Mouse (Mus musculus) adrenal gland, postnatal 4 days (tissue): ENCODE measurements around the gene Pacrg. TPM values are rescaled to one million over a fixed set of nuclear protein-coding genes. Genes with fewer than 3 reads are reported as not detected.
A peak's percentile ranks its signal among the peaks of the same experiment; 100 is the strongest.

ENCODE experiments used
- DNase-seq, 2 experiments: peaks; one replicate each; pipeline ENCODE4 v3.0.0; 2021 to 2022; ENCODE audit warnings: low spot score in 2 of 2, mixed read lengths in 2 of 2
- total RNA-seq, 2 experiments: library from RNA; stranded (reverse); gene quantifications; 2 replicates each; pipeline ENCODE4 v1.2.3; 2021

Pacrg gene
- total RNA-seq, 2 experiments from 2014 or later = 4.2 to 4.4 TPM

DNA sequence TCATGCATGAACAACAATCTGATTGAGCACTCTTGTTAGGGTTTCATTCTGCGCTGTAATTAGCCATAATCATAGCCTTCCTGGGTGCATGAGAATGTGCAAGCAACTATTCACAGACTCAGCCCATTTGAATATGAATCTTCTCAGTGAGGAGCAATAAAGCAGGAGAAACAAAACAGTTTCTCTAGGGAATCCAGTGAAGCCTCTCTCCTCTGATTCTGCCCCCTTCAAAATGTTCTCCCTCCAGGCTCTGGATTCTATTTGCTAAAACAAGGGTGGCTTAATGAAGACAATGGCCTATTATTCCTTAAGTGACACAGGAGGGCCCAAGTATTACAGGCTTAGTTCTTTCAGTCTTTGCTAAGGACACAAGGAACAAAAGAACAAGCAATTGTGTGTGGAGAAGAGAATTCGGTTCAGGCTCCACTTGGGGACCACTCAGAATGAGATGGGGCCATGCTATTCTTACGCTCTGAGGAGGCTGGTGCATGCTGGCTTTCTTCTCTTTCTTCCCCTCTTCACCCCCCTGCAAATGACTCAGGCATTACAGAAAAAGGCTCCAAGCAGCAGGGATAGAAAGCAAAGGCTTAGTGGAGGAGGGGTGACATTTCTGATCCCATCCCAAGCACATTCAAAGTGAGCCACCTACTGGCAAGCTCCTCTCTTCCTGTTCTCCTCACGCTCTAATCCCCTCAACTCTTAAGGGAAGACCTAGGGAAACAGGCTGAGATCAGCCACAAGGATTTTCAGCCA, 95.2 kb downstream of the Pacrg start:
- peak in 1 of 2 experiments; percentile 27 for DNase-seq

DNA sequence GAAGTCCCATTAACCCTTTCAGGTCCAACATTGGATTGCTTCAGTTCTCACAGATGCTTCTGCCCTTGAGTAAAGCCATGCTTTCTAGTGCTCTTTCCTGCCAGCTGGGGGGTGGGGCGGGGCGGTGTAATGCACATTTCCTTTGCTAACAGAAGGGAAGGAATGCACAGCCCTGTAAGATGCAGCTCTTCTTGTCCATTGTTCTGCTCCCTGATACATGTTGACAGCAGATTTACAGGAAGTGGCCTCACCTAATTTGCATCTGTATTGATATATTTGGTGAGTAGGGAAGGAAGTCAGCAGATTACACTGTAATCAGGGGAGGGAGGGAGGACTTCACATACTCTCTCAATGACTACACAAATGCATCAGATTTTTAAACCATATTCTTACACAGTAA, 100.0 kb downstream of the Pacrg start:
- DNase-seq = no peak

GRCm38 (mm10) chr17:10737966-10738365, 102.1 kb downstream of the Pacrg start:
- DNase-seq = no peak

DNA sequence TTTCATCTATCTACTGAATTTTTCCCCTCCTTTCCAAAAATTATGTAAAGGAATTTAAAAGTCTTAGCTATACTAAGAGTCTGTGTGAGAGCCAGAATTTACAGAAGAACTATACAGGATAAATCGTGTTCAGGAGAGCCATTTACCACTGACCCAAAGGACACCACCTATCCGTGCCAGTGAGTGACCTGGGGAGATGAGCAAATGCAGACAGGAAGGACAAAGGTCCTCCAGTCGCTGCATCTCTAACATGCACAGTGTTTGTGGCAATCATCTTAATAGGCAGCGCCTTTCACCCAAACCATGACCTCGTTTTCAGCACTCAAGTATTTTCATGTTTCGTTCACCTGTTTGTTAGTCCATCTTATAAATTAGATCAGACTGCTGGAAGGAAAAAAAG, 105.4 kb downstream of the Pacrg start:
- DNase-seq = no peak

DNA sequence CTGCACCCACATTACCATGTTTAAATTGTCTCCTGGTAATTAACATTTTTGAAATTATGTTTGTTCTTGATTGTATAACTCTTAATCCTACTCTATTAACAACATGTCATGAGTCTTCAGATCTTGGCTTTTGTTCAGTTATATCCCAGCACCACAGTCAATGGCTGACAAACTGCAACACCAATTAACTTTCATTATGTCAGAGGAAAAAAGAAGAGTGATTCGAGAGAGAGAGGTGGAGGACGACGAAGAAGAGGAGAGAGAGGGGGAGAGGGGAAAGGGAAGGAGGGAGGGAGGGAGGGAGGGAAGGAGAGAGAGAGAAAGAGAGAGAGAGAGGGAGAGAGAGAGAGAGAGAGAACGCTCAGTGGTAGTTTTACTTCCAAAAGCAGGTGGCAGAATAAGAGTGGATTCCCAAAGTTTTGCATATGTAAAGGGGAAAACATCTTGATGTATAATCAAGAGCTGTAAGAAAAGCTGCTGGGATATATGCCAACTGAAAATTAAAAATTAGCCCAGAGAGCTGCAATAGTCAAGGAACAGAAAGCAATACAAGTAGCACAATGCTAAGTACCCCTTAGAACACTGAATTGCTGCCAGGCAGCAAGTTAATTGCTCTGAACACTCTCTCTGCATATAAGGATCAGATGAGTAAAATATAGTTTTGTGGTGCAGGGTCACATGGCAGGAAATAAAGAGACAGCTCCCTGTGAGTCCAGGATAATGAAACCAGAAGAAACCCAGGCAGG, 107.6 kb downstream of the Pacrg start:
- DNase-seq = no peak

- DNase-seq = no peak
Observed at GRCm38 (mm10) chr17:10724853-10725252, 115.3 kb downstream of the Pacrg start.

GRCm38 (mm10) chr17:10721562-10721961, 118.5 kb downstream of the Pacrg start:
- no peak for DNase-seq

- DNase-seq = no peak
Observed at GRCm38 (mm10) chr17:10717148-10717547, 123.0 kb downstream of the Pacrg start.

DNA sequence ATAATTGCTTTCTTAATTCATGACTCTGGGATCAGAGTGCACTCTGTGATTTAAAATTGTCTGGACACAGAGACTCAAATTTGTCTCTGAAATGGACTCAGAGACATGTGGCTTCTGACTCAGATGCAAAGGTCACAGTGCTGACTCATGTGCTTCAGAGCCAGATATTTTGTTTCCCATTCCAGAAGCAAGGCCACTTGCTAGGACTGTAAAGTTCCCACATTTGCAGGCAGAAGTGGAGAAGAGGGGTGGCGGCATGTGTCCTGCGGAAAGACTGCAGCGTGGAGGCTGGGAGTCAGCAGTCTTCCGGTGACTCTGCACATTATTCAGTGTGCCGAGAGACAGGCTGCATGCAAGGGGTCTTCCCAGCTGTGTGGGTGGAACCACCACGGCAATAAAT, 137.3 kb downstream of the Pacrg start:
- peak in 1 of 2 experiments; percentile 28 for DNase-seq

- DNase-seq = no peak
Observed at GRCm38 (mm10) chr17:10698041-10698440, 142.1 kb downstream of the Pacrg start.

GRCm38 (mm10) chr17:10695421-10695820, 144.7 kb downstream of the Pacrg start:
- DNase-seq = no peak

- no peak for DNase-seq
Observed at GRCm38 (mm10) chr17:10677098-10677497, 163.0 kb downstream of the Pacrg start.

- no peak for DNase-seq
Observed at GRCm38 (mm10) chr17:10675536-10675935, 164.6 kb downstream of the Pacrg start.

DNA sequence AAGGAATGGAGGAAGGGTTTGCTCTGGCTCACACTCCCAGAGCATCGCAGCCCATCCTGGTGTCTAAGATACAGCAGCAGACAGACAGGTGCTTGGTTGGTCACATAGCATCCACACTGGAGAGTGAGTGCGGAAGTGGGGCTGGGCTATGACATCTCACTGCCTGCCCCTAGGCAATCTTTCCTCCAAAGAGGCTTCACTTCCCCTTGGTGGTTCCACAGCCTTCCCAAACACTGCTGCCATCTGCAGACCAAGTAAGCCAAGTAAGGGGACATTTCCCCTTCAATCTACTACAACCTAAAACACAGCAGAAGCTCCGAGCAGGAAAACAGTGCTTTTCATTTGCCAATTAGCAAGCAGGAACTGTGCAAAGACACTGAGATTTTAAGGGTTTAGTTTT, 165.1 kb downstream of the Pacrg start:
- no peak for DNase-seq

GRCm38 (mm10) chr17:10661294-10661693, 178.8 kb downstream of the Pacrg start:
- no peak for DNase-seq

DNA sequence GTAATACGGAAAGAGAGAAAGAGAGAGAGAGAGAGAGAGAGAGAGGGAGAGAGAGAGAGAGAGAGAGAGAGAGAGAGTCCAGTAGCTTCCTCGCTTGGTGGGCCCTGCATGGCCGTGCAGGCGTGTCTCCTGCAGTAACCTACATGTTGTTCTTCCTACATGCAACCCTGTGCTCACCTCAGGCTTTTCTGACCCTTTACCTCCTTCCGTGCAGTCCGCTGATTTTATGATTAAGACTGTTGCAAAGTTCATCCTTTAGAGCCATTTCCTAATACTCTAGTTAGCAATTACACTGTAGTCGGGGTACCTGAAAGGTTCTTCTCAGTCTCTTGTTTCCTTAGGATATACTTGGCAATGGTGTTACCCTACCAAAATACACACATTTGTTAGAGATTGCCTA, 196.5 kb downstream of the Pacrg start:
- DNase-seq = no peak

- no peak for DNase-seq
Observed at GRCm38 (mm10) chr17:10639816-10640215, 200.3 kb downstream of the Pacrg start.

DNA sequence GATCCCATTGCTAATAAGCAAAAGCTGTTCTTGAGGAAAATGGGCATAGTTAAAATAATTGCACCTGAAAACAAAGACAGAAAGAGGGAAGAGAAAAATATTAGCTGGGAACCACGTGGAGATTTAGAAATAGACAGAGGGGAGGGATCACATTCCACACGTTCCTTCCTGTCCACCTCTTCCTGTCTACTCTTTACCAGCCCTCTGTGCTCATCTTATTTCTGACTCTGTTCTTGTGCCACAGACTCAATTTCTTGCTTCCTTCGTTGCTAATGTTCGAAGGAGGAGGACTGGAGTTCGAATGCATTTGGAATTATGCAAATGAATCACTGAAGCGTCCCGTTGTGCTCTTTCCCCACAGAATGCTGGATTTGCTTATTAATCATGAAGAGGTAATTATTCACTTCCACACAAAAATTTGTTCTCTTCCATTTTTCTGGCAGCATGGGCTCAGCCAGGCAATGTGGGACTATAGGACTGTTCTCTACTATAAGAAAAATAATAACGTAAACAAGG, 204.1 kb downstream of the Pacrg start:
- DNase-seq = no peak

DNA sequence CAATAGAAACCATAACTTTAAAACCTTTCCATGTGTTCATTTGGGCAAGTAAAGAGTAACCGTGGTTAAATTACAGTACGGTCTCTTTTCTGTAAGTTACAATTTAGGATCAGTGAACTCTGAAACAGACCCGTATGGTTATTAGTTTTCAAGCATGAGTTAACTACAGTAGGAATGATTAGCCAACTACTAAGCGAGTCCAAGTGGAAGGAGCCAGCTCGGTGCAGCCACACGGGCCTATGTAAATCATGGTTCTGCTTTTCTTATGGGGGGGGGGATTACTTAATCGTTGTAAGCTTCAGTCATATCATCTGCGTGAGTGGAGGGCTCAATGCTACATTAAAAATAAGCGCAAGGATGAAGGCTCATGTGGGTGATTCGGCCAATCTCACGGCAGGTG, 204.6 kb downstream of the Pacrg start:
- DNase-seq = no peak

DNA sequence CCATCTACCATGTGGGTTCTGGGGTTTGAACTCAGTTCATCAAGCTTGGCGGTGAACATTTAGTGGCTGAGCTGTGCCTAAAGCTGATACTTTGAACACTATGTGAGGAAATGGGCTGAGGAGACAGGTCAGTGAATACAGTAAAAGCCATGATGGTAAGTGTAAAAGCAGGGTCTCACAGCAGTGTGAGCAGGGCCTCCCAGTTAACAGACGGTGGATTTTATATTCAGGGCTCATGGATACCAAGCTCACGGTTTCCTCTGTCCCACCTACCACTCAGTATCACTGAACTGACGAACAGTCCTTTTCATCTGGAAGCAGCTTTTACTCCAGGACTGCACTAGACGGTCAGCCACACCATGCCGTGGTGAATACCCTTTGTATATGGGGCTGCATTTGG, 205.1 kb downstream of the Pacrg start:
- DNase-seq = no peak

DNA sequence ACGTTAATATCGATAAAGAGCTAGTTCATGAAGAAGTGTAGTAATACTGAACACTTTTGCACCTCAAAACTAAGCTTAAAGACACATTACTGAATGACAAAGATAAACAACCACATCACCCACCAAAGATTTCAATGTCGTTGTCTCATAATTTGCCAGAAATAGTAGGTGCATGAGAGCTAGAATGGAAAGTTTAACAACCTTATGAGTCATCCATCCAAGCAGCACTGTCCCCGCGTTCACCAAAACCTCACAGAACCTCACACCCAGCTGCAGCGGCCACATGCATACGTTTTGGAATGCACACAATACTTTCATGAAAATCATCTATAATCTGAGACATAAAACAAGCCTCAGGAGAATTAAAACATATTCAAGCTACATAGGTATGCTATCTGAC, 206.3 kb downstream of the Pacrg start:
- no peak for DNase-seq

- DNase-seq = no peak
Observed at GRCm38 (mm10) chr17:10628240-10628639, 211.9 kb downstream of the Pacrg start.
